Mouse (Mus musculus): ENCODE measurements around the gene Bcl7b. TPM values are rescaled to one million over a fixed set of nuclear protein-coding genes. Genes with fewer than 3 reads are reported as not detected.
"Not testable (repeated sequence)": the region's sequence is repeated elsewhere in the genome, so short reads cannot be mapped to it uniquely, and the experiment has no call there.

The Bcl7b gene
- total RNA-seq, 2 experiments from 2014 or later, result 28.4 to 28.9 TPM

- no peak for DNase-seq
Observed at GRCm38 (mm10) chr5:135216871-135217270, 48.8 kb downstream of the Bcl7b start.

GRCm38 (mm10) chr5:135220941-135221340, 52.9 kb downstream of the Bcl7b start:
- no peak for DNase-seq

GRCm38 (mm10) chr5:135222066-135222465, 54.0 kb downstream of the Bcl7b start:
- no peak for DNase-seq

- no peak for DNase-seq
Observed at GRCm38 (mm10) chr5:135224169-135224568, 56.1 kb downstream of the Bcl7b start.

GRCm38 (mm10) chr5:135225879-135226278, 57.8 kb downstream of the Bcl7b start:
- not testable (repeated sequence) for DNase-seq

GRCm38 (mm10) chr5:135230186-135230585, 62.1 kb downstream of the Bcl7b start:
- no peak for DNase-seq

Small RNA genes lying within 50 kb of the gene (microRNA-seq; reads per million reads assigned to microRNA genes)
- 0 reads per million in 2 experiments for gene Gm25315

Other genes with a start within 250 kb of the Bcl7b start
- 1 to 10 TPM; 7.4 to 8.6 TPM for gene Mettl27, start 235.9 kb upstream of the Bcl7b start, total RNA-seq (2021)
- gene Cldn4, start 221.3 kb upstream of the Bcl7b start, total RNA-seq (2021), result not detected
- not detected for gene Cldn3, start 182.1 kb upstream of the Bcl7b start, total RNA-seq (2021)
- 10 to 100 TPM; 51.2 to 60.6 TPM for gene Abhd11, start 159.1 kb upstream of the Bcl7b start, total RNA-seq (2021)
- gene Stx1a, start 144.8 kb upstream of the Bcl7b start, total RNA-seq (2021), result 1 to 10 TPM; 2.0 to 5.1 TPM
- gene Dnajc30, start 104.1 kb upstream of the Bcl7b start, total RNA-seq (2021), result 10 to 100 TPM; 22.4 to 23.3 TPM
- gene Bud23, start 103.3 kb upstream of the Bcl7b start, total RNA-seq (2021), result 10 to 100 TPM; 28.6 to 30.3 TPM
- 1 to 10 TPM; 2.3 to 3.0 TPM for gene Vps37d, start 90.0 kb upstream of the Bcl7b start, total RNA-seq (2021)
- 10 to 100 TPM; 28.4 to 32.5 TPM for gene Mlxipl, start 78.4 kb upstream of the Bcl7b start, total RNA-seq (2021)
- gene Tbl2, start 18.6 kb upstream of the Bcl7b start, total RNA-seq (2021), result 10 to 100 TPM; 13.6 to 16.8 TPM
- gene Baz1b, start 19.0 kb downstream of the Bcl7b start, total RNA-seq (2021), result 10 to 100 TPM; 29.0 to 39.2 TPM
- 1 to 10 TPM; 9.2 to 9.8 TPM for gene Fzd9, start 82.9 kb downstream of the Bcl7b start, total RNA-seq (2021)
- not detected for gene Fkbp6, start 181.8 kb downstream of the Bcl7b start, total RNA-seq (2021)
- gene Trim50, start 185.0 kb downstream of the Bcl7b start, total RNA-seq (2021), result not detected
- 10 to 100 TPM in 1 of 2 experiments, 1 to 10 TPM in 1; 9.6 to 12.1 TPM for gene Nsun5, start 201.7 kb downstream of the Bcl7b start, total RNA-seq (2021)
- 10 to 100 TPM; 11.5 to 14.9 TPM for gene Pom121, start 226.3 kb downstream of the Bcl7b start, total RNA-seq (2021)

All from gastrocnemius, postnatal 10 days (tissue).